Mouse (Mus musculus) stomach, embryonic 16.5 days (tissue): ENCODE results near the gene Cldn13. TPM values are rescaled to one million over a fixed set of nuclear protein-coding genes. Genes with fewer than 3 reads are reported as not detected.
"Not testable (repeated sequence)": the region's sequence is repeated elsewhere in the genome, so short reads cannot be mapped to it uniquely, and the experiment has no call there.

ENCODE experiments used
- ATAC-seq: fragments of 200-750 bp; cut with Nextera tagmentation; 2 replicates; pipeline ENCODE4 v1.8.0; 2017; ENCODE audit warnings: moderate number of reproducible peaks, moderate TSS enrichment; ENCODE audit not compliant: insufficient read depth, low FRiP score
- H3K27ac ChIP-seq: fragments of 300-500 bp; sonication (generic); 2 replicates; pipeline ENCODE4 v1.5.1; 2014; ENCODE audit warnings: low read length
- H3K27me3 ChIP-seq: fragments of 300-500 bp; sonication (generic); 2 replicates; pipeline ENCODE4 v1.6.1; 2014; ENCODE audit warnings: low read length, control low read depth, mixed read lengths; ENCODE audit not compliant: control insufficient read depth, insufficient read depth
- H3K36me3 ChIP-seq: fragments of 300-500 bp; sonication (generic); 2 replicates; pipeline ENCODE4 v1.6.1; 2014; ENCODE audit warnings: low read length; ENCODE audit not compliant: control insufficient read depth, insufficient read depth
- H3K4me1 ChIP-seq: fragments of 300-500 bp; sonication (generic); 2 replicates; pipeline ENCODE4 v1.6.1; 2014; ENCODE audit warnings: low read length, control low read depth, mixed read lengths; ENCODE audit not compliant: control insufficient read depth, insufficient read depth
- H3K4me2 ChIP-seq: fragments of 300-500 bp; sonication (generic); 2 replicates; pipeline ENCODE4 v1.6.1; 2014; ENCODE audit warnings: low read depth, low read length, mixed read lengths
- H3K4me3 ChIP-seq: fragments of 300-500 bp; sonication (generic); replicated peaks from 2 replicates; pipeline ENCODE4 v1.5.1; 2014; ENCODE audit warnings: mild to moderate bottlenecking, low read length
- H3K9ac ChIP-seq: fragments of 300-500 bp; sonication (generic); 2 replicates; pipeline ENCODE4 v1.6.1; 2014; ENCODE audit warnings: low read length
- H3K9me3 ChIP-seq: fragments of 300-500 bp; sonication (generic); replicated peaks from 2 replicates; pipeline ENCODE4 v1.6.1; 2016; ENCODE audit warnings: low read length, control low read depth; ENCODE audit not compliant: control insufficient read depth
- WGBS: fragments of 180-500 bp; shearing (Covaris S2); extraction: QIAGEN DNeasy Blood & Tissue Kit; methylation state at CpG from one replicate; pipeline ENCODE4 v1.1.7; 2014; 5-methylcytosine and 5-hydroxymethylcytosine counted together
- polyA plus RNA-seq: library from polyadenylated mRNA; unstranded; fragments of >200 nt; fragmentation: Nextera tagmentation; extraction: Ambion mirVana; gene quantifications from 2 replicates; pipeline ENCODE4 v1.2.1, GENCODE M21; 2015

Gene Cldn13
- 8.6 and 13.5 TPM in 2 replicates for polyA plus RNA-seq

- Histone ChIP-seq H3K4me2 (no peak within 1 kb of the TSS), H3K36me3 (no peaks in the 10 kb centered on the region), H3K27ac (no peak within 1 kb of the TSS), H3K27me3 (no peaks in the 10 kb centered on the region), H3K4me3 (no peak within 1 kb of the TSS), H3K4me1 (no peaks in the 10 kb centered on the region), H3K9me3 (no peaks in the 10 kb centered on the region; the same call in 1 of the 2 replicates), H3K9ac (no peak within 1 kb of the TSS)
- 68% methylated on average over 8 of the region's 8 CpGs for WGBS
- no peak for ATAC-seq
Measured at GRCm38 (mm10) chr5:134915311-134915710, at the start of gene Cldn13. Gene Cldn13, minus strand, starts transcription at chr5:134915526.

- ATAC-seq = not testable (repeated sequence)
- peaks cover 12% of the 10 kb centered on the region; the same call in 1 of the 2 replicates for H3K4me1 ChIP-seq
Measured at GRCm38 (mm10) chr5:134964655-134965054, 49.3 kb upstream of the Cldn13 start.

GRCm38 (mm10) chr5:134963546-134963945 is 48.2 kb upstream of the Cldn13 start:
- Histone ChIP-seq H3K36me3 (no peaks in the 10 kb centered on the region), H3K4me2 (no peak overlapping the region), H3K9me3 (no peaks in the 10 kb centered on the region), H3K27ac (no peak overlapping the region), H3K9ac (no peak overlapping the region), H3K27me3 (no peaks in the 10 kb centered on the region), H3K4me1 (peaks cover 12% of the 10 kb centered on the region; the same call in 1 of the 2 replicates), H3K4me3 (no peak overlapping the region)
- ATAC-seq = no peak
- WGBS = 23% methylated on average over 5 of the region's 5 CpGs

More at GRCm38 (mm10) chr5:134964655-134965054, 49.3 kb upstream of the Cldn13 start:
- H3K27ac ChIP-seq, H3K9me3 ChIP-seq, H3K27me3 ChIP-seq, H3K36me3 ChIP-seq, H3K4me3 ChIP-seq, H3K4me2 ChIP-seq, H3K9ac ChIP-seq: not testable (repeated sequence)

- Histone ChIP-seq H3K27me3 (no peaks in the 10 kb centered on the region), H3K27ac (no peak overlapping the region), H3K9ac (no peak overlapping the region), H3K4me3 (no peak overlapping the region), H3K9me3 (no peaks in the 10 kb centered on the region), H3K4me1 (peaks cover 6% of the 10 kb centered on the region; the same call in 1 of the 2 replicates), H3K4me2 (no peak overlapping the region), H3K36me3 (no peaks in the 10 kb centered on the region)
- ATAC-seq = no peak
- WGBS = 90% methylated on average over 2 of the region's 2 CpGs
Measured at GRCm38 (mm10) chr5:134961519-134961918, 46.2 kb upstream of the Cldn13 start.

- Histone ChIP-seq H3K4me3 (no peak overlapping the region), H3K4me2 (no peak overlapping the region), H3K27ac (no peak overlapping the region), H3K4me1 (peaks cover 4% of the 10 kb centered on the region; the same call in 1 of the 2 replicates), H3K27me3 (no peaks in the 10 kb centered on the region), H3K9me3 (no peaks in the 10 kb centered on the region), H3K9ac (no peak overlapping the region), H3K36me3 (no peaks in the 10 kb centered on the region)
- WGBS = 67% methylated on average over 2 of the region's 2 CpGs
- no peak for ATAC-seq
Measured at GRCm38 (mm10) chr5:134960430-134960829, 45.1 kb upstream of the Cldn13 start.

- Histone ChIP-seq H3K4me2 (no peak overlapping the region), H3K4me1 (peaks cover 4% of the 10 kb centered on the region; the same call in 1 of the 2 replicates), H3K27me3 (no peaks in the 10 kb centered on the region), H3K9me3 (no peaks in the 10 kb centered on the region), H3K9ac (no peak overlapping the region), H3K27ac (peak overlapping the region; percentile 52; the same call in 1 of the 2 replicates), H3K4me3 (no peak overlapping the region), H3K36me3 (no peaks in the 10 kb centered on the region)
- ATAC-seq = peak; percentile 71
- WGBS = 60% methylated on average over 7 of the region's 7 CpGs
Measured at GRCm38 (mm10) chr5:134959114-134959513, 43.8 kb upstream of the Cldn13 start.

- Histone ChIP-seq H3K27ac (no peak overlapping the region), H3K36me3 (no peaks in the 10 kb centered on the region), H3K27me3 (no peaks in the 10 kb centered on the region), H3K9me3 (no peaks in the 10 kb centered on the region), H3K4me3 (no peak overlapping the region), H3K9ac (no peak overlapping the region), H3K4me2 (no peak overlapping the region), H3K4me1 (peaks cover 10% of the 10 kb centered on the region)
- WGBS = 51% methylated on average over 5 of the region's 5 CpGs
- ATAC-seq = no peak
Measured at GRCm38 (mm10) chr5:134955491-134955890, 40.2 kb upstream of the Cldn13 start.

- Histone ChIP-seq H3K4me3 (no peak overlapping the region; the same call in 1 of the 2 replicates), H3K27ac (peak overlapping the region; percentile 82), H3K36me3 (no peaks in the 10 kb centered on the region), H3K9me3 (no peaks in the 10 kb centered on the region), H3K4me1 (peaks cover 23% of the 10 kb centered on the region), H3K4me2 (peak overlapping the region; percentile 51), H3K9ac (peak overlapping the region; percentile 65), H3K27me3 (no peaks in the 10 kb centered on the region)
- 6% methylated on average over 19 of the region's 19 CpGs for WGBS
- peak; percentile 54 for ATAC-seq
Measured at GRCm38 (mm10) chr5:134951053-134951884, 35.9 kb upstream of the Cldn13 start.

- Histone ChIP-seq H3K4me2 (no peak overlapping the region), H3K27ac (peak overlapping the region; percentile 94), H3K9ac (peak overlapping the region; percentile 31; the same call in 1 of the 2 replicates), H3K4me3 (no peak overlapping the region), H3K4me1 (peaks cover 23% of the 10 kb centered on the region), H3K9me3 (no peaks in the 10 kb centered on the region), H3K27me3 (no peaks in the 10 kb centered on the region), H3K36me3 (no peaks in the 10 kb centered on the region)
- ATAC-seq = no peak
- 49% methylated on average over 4 of the region's 4 CpGs for WGBS
Measured at GRCm38 (mm10) chr5:134948085-134948439, 32.7 kb upstream of the Cldn13 start.
